Mouse (Mus musculus): Measurements from ENCODE around the gene Plekhg5. TPM values are rescaled to one million over a fixed set of nuclear protein-coding genes. Genes with fewer than 3 reads are reported as not detected.
A peak's percentile ranks its signal among the peaks of the same experiment; 100 is the strongest.

The Plekhg5 gene
- polyA plus RNA-seq, 1 experiment from 2014 or later = 8.9 TPM

DNA sequence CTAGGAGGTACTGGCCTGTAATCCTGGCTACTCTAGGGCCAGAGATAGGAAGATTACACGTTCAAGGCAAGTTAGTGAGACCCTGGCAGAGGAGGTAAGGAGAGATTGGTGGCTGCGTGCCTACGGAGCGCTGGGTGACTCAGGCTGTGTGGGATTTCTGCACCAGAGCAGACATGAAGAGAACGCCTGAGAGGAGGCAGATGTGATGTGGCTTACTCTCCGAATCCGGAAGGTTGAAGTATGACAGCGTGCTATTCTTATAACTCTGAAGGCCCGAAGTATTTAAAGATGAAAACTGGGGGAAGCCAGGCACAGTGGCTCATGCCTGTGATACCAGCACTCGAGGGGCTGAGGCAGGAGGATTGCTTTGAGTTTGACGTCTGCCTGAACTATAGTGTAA is 28.2 kb downstream of the Plekhg5 start:
- H3K9ac ChIP-seq (ENCODE audit: low read depth, low read length) = no peak overlapping the region
- H3K4me1 ChIP-seq (replicated peaks; ENCODE audit: control insufficient read depth, insufficient read depth, low read length) = peaks cover 22% of the 10 kb centered on the region

DNA sequence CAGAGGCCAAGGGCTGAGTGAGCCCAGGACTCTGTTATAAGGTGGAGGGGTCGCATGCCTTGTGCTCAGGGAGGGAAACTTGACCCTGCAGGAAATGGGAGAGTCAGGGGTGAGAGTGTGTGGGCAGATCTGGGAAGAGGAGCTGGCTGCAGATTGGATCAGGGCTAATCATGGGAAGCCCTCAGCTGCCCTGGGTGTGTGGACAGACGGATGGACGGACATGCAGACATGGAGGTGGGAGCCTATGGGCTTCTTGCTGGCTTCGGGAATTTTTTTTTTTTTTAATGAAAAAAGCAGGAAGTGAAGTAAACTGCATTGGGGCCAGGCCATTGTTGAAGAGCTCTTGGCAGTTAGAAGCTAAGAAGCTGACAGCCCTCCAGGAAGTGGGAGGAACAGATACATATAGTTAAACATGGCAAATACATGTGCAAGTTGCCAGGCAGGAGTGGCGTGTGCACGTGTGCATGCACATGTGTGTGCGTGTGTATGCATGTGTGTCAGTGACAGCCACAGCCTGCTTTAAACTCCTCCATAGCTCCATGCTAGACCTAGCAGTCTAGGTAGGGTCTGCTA is 28.9 kb downstream of the Plekhg5 start:
- Histone ChIP-seq H3K4me2 (no peak overlapping the region), H3K4me1 (replicated peaks; ENCODE audit: control insufficient read depth, insufficient read depth, low read length) (peaks cover 19% of the 10 kb centered on the region), H3K9ac (ENCODE audit: low read depth, low read length) (no peak overlapping the region), H3K36me3 (ENCODE audit: control insufficient read depth, insufficient read depth, low read length) (peaks cover 10% of the 10 kb centered on the region; the same call in 1 of the 2 replicates), H3K9me3 (ENCODE audit: control insufficient read depth, low read length) (no peaks in the 10 kb centered on the region), H3K4me3 (ENCODE audit: low read depth, low read length) (no peak overlapping the region), H3K27ac (ENCODE audit: low read depth, low read length) (peak overlapping the region; percentile 11; the same call in 1 of the 2 replicates), H3K27me3 (replicated peaks; ENCODE audit: control insufficient read depth, insufficient read depth, low read length) (no peaks in the 10 kb centered on the region)
- DNase-seq (ENCODE audit: low spot score) = no peak
- WGBS = 65% methylated on average over 7 of the region's 7 CpGs
- ATAC-seq (replicated peaks; ENCODE audit: low FRiP score) = no peak

More for the DNA sequence above, 28.2 kb downstream of the Plekhg5 start:
- Histone ChIP-seq H3K4me2 (no peak overlapping the region), H3K27ac (ENCODE audit: low read depth, low read length) (no peak overlapping the region), H3K9me3 (ENCODE audit: control insufficient read depth, low read length) (no peaks in the 10 kb centered on the region), H3K36me3 (ENCODE audit: control insufficient read depth, insufficient read depth, low read length) (peaks cover 10% of the 10 kb centered on the region; the same call in 1 of the 2 replicates), H3K4me3 (ENCODE audit: low read depth, low read length) (no peak overlapping the region), H3K27me3 (replicated peaks; ENCODE audit: control insufficient read depth, insufficient read depth, low read length) (no peaks in the 10 kb centered on the region)
- ATAC-seq (replicated peaks; ENCODE audit: low FRiP score) = no peak
- DNase-seq (ENCODE audit: low spot score) = no peak
- 67% methylated on average over 11 of the region's 11 CpGs for WGBS

DNA sequence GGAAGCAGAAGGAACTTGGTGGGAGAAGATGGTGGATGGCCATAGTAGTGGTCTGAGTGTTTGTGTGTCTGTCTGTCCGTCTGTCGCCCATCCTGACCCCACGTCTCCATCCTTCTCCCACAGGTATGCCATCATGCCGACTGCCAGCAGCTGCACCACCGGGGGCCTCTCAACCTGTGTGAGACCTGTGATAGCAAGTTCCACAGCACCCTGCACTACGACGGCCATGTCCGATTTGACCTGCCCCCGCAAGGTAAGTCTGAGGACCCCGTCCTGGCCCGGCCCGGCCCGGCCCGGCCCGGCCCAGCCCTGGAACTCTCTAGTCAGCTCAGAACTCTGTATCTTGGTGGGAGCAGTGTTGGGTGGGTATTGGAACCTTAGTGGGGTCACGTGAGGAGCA is 29.6 kb downstream of the Plekhg5 start:
- 92% methylated on average over 16 of the region's 16 CpGs for WGBS
- Histone ChIP-seq H3K4me2 (no peak overlapping the region), H3K27me3 (replicated peaks; ENCODE audit: control insufficient read depth, insufficient read depth, low read length) (no peaks in the 10 kb centered on the region), H3K9ac (ENCODE audit: low read depth, low read length) (no peak overlapping the region), H3K27ac (ENCODE audit: low read depth, low read length) (no peak overlapping the region), H3K36me3 (ENCODE audit: control insufficient read depth, insufficient read depth, low read length) (peaks cover 13% of the 10 kb centered on the region; the same call in 1 of the 2 replicates), H3K4me1 (replicated peaks; ENCODE audit: control insufficient read depth, insufficient read depth, low read length) (peaks cover 14% of the 10 kb centered on the region), H3K4me3 (ENCODE audit: low read depth, low read length) (no peak overlapping the region), H3K9me3 (ENCODE audit: control insufficient read depth, low read length) (no peaks in the 10 kb centered on the region)
- DNase-seq (ENCODE audit: low spot score) = no peak
- ATAC-seq (replicated peaks; ENCODE audit: low FRiP score) = no peak

DNA sequence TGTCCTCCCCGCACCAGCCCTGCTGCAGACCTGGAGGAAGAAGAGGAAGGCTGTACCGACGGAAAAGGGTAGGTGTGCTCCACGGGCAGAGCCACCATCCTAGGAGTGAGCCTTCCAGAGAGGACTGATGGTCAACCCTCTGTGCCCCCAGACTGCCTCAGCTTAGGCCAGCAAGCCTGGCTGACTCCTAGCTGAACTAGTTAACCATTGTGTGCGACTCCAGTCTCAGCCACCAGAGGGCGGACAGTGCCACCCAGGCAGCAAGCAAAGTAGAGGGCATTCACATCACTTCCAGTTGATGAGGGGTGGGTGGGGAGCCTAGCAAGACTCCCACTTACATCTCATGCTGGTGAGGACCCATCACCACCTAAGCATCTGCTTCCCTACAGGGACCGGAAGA is 30.7 kb downstream of the Plekhg5 start:
- DNase-seq (ENCODE audit: low spot score) = no peak
- H3K4me3 ChIP-seq (ENCODE audit: low read depth, low read length) = no peak overlapping the region
- no peak overlapping the region for H3K27ac ChIP-seq (ENCODE audit: low read depth, low read length)
- H3K36me3 ChIP-seq (ENCODE audit: control insufficient read depth, insufficient read depth, low read length) = peaks cover 14% of the 10 kb centered on the region; the same call in 1 of the 2 replicates
- H3K4me1 ChIP-seq (replicated peaks; ENCODE audit: control insufficient read depth, insufficient read depth, low read length) = peaks cover 25% of the 10 kb centered on the region
- ATAC-seq (replicated peaks; ENCODE audit: low FRiP score) = no peak
- H3K27me3 ChIP-seq (replicated peaks; ENCODE audit: control insufficient read depth, insufficient read depth, low read length) = no peaks in the 10 kb centered on the region
- no peaks in the 10 kb centered on the region for H3K9me3 ChIP-seq (ENCODE audit: control insufficient read depth, low read length)
- H3K9ac ChIP-seq (ENCODE audit: low read depth, low read length) = no peak overlapping the region
- H3K4me2 ChIP-seq = no peak overlapping the region
- 49% methylated on average over 7 of the region's 7 CpGs for WGBS

DNA sequence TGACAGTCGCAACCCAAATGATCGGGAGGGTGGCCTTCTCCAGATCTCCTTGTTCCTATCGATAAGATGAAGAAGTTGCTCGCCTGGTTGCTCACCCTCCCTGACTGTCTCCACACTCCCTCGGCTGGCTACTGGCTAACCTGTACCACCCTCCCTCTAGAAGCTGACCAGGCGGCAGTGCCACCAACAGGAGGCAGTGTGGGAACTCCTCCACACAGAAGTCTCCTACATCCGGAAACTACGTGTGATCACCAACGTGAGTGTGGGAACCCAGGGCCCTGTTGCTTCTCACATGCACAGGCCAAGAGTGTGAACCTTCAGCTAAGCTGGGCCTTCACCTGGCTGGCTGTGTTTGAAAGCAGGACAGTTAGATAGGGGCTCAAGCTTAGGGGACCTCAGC is 34.4 kb downstream of the Plekhg5 start:
- peak overlapping the region; percentile 79; the same call in 1 of the 2 replicates for H3K27ac ChIP-seq (ENCODE audit: low read depth, low read length)
- H3K9me3 ChIP-seq (ENCODE audit: control insufficient read depth, low read length) = no peaks in the 10 kb centered on the region
- no peaks in the 10 kb centered on the region for H3K27me3 ChIP-seq (replicated peaks; ENCODE audit: control insufficient read depth, insufficient read depth, low read length)
- peaks cover 32% of the 10 kb centered on the region for H3K4me1 ChIP-seq (replicated peaks; ENCODE audit: control insufficient read depth, insufficient read depth, low read length)
- H3K4me3 ChIP-seq (ENCODE audit: low read depth, low read length) = no peak overlapping the region; the same call in 1 of the 2 replicates
- peak overlapping the region; percentile 92 for H3K4me2 ChIP-seq
- no peak overlapping the region for H3K9ac ChIP-seq (ENCODE audit: low read depth, low read length)
- peaks cover 14% of the 10 kb centered on the region; the same call in 1 of the 2 replicates for H3K36me3 ChIP-seq (ENCODE audit: control insufficient read depth, insufficient read depth, low read length)
- 49% methylated on average over 9 of the region's 9 CpGs for WGBS
- no peak for ATAC-seq (replicated peaks; ENCODE audit: low FRiP score)
- no peak for DNase-seq (ENCODE audit: low spot score)

DNA sequence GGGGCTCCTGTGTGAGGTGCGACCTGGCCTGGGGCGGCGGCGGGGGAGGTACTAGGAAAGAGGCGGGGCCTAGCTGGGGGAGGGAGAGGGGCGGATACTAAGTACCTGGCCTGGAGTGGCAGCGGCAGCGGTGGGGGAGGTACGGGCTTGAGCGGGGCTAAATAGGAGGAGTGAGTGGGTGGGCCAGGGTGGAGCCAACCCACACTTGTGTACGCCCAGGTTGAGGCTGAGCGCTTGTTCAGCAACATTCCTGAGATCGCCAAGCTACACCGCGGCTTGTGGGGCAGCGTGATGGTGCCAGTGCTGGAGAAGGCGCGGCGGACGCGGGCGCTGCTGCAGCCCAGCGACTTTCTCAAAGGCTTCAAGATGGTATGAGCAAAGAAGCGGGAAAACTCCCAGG is 35.2 kb downstream of the Plekhg5 start:
- Histone ChIP-seq H3K4me3 (ENCODE audit: low read depth, low read length) (peak overlapping the region; percentile 49), H3K27ac (ENCODE audit: low read depth, low read length) (peak overlapping the region; percentile 79), H3K27me3 (replicated peaks; ENCODE audit: control insufficient read depth, insufficient read depth, low read length) (no peaks in the 10 kb centered on the region), H3K36me3 (ENCODE audit: control insufficient read depth, insufficient read depth, low read length) (peaks cover 9% of the 10 kb centered on the region; the same call in 1 of the 2 replicates), H3K4me1 (replicated peaks; ENCODE audit: control insufficient read depth, insufficient read depth, low read length) (peaks cover 34% of the 10 kb centered on the region), H3K4me2 (peak overlapping the region; percentile 92), H3K9me3 (ENCODE audit: control insufficient read depth, low read length) (no peaks in the 10 kb centered on the region), H3K9ac (ENCODE audit: low read depth, low read length) (peak overlapping the region; percentile 61)
- peak; percentile 76 for DNase-seq (ENCODE audit: low spot score)
- ATAC-seq (replicated peaks; ENCODE audit: low FRiP score) = peak; percentile 81
- WGBS = 22% methylated on average over 24 of the region's 24 CpGs

DNA sequence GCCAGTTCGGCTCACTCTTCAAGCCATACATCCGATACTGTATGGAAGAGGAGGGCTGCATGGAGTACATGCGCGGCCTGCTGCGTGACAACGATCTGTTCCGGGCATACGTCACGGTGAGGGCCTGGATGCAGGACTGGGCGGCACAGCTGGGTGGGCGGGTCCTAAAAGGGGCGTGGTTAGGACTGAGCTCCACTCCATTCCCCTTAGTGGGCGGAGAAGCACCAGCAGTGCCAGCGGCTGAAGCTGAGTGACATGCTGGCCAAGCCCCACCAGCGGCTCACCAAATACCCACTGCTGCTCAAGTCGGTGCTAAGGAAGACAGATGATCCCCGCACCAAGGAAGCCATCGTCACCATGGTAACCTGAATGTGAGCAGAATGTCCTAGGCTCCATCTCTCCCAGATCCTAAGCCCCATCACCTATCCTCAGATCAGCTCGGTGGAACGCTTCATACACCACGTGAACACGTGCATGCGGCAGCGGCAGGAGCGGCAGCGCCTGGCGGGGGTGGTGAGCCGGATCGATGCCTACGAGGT is 35.7 kb downstream of the Plekhg5 start:
- DNase-seq (ENCODE audit: low spot score) (peak; percentile 89), ATAC-seq (replicated peaks; ENCODE audit: low FRiP score) (peak; percentile 89)
- H3K27me3 ChIP-seq (replicated peaks; ENCODE audit: control insufficient read depth, insufficient read depth, low read length) = no peaks in the 10 kb centered on the region
- H3K4me1 ChIP-seq (replicated peaks; ENCODE audit: control insufficient read depth, insufficient read depth, low read length) = peaks cover 34% of the 10 kb centered on the region
- peak overlapping the region; percentile 79 for H3K27ac ChIP-seq (ENCODE audit: low read depth, low read length)
- H3K4me3 ChIP-seq (ENCODE audit: low read depth, low read length) = peak overlapping the region; percentile 49
- WGBS = 21% methylated on average over 30 of the region's 30 CpGs
- H3K9me3 ChIP-seq (ENCODE audit: control insufficient read depth, low read length) = no peaks in the 10 kb centered on the region
- peak overlapping the region; percentile 92 for H3K4me2 ChIP-seq
- peak overlapping the region; percentile 61 for H3K9ac ChIP-seq (ENCODE audit: low read depth, low read length)
- H3K36me3 ChIP-seq (ENCODE audit: control insufficient read depth, insufficient read depth, low read length) = peaks cover 9% of the 10 kb centered on the region; the same call in 1 of the 2 replicates

DNA sequence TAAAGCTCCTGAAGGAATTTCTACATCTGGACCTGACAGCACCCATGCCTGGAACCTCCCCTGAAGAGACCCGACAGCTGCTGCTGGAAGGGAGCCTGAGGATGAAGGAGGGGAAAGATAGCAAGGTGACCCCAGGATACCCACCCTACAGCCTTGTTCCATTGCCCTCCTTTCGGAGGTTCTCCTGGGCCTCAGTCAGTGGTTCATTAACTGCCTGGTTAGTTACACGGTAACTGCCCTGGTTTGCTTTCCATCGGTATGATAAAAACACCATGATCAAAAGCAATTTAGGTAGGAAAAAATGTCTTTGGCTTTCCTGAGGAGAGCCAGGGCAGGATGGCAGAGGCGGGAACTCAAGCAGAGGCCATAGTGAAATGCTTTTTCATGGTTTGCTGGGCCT is 36.4 kb downstream of the Plekhg5 start:
- H3K9ac ChIP-seq (ENCODE audit: low read depth, low read length) = no peak overlapping the region
- 88% methylated on average over 5 of the region's 5 CpGs for WGBS
- peaks cover 8% of the 10 kb centered on the region; the same call in 1 of the 2 replicates for H3K36me3 ChIP-seq (ENCODE audit: control insufficient read depth, insufficient read depth, low read length)

DNA sequence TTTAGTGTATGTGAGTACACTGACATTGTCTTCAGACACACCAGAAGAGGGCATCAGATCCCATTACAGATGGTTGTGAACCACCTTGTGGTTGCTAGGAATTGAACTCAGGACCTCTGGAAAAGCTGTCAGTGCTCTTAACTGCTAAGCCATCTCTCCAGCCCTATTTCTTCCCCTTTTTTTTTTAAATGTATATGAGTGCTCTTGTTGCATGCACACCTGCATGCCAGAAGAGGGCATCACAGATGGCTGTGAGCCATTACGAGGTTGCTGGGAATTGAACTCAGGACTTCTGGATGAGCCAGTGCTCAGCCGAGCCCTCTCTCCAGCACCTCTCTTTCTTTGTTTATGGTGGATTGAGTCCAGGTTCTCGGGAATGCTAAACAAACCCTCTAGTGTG is 37.2 kb downstream of the Plekhg5 start:
- Histone ChIP-seq H3K4me1 (replicated peaks; ENCODE audit: control insufficient read depth, insufficient read depth, low read length) (peaks cover 34% of the 10 kb centered on the region), H3K4me3 (ENCODE audit: low read depth, low read length) (no peak overlapping the region), H3K9me3 (ENCODE audit: control insufficient read depth, low read length) (no peaks in the 10 kb centered on the region), H3K9ac (ENCODE audit: low read depth, low read length) (no peak overlapping the region), H3K4me2 (no peak overlapping the region), H3K27me3 (replicated peaks; ENCODE audit: control insufficient read depth, insufficient read depth, low read length) (peaks cover 9% of the 10 kb centered on the region), H3K27ac (ENCODE audit: low read depth, low read length) (no peak overlapping the region), H3K36me3 (ENCODE audit: control insufficient read depth, insufficient read depth, low read length) (0 out of 2 replicates have a peak, but pooled peaks cover 6% of the 10 kb centered on the region)
- ATAC-seq (replicated peaks; ENCODE audit: low FRiP score) = no peak
- DNase-seq (ENCODE audit: low spot score) = no peak
- 85% methylated on average over 3 of the region's 3 CpGs for WGBS

More for the DNA sequence above, 36.4 kb downstream of the Plekhg5 start:
- Histone ChIP-seq H3K27ac (ENCODE audit: low read depth, low read length) (no peak overlapping the region), H3K4me2 (peak overlapping the region; percentile 92), H3K4me3 (ENCODE audit: low read depth, low read length) (peak overlapping the region; percentile 49), H3K4me1 (replicated peaks; ENCODE audit: control insufficient read depth, insufficient read depth, low read length) (peaks cover 34% of the 10 kb centered on the region), H3K27me3 (replicated peaks; ENCODE audit: control insufficient read depth, insufficient read depth, low read length) (peaks cover 2% of the 10 kb centered on the region; the same call in 1 of the 2 replicates), H3K9me3 (ENCODE audit: control insufficient read depth, low read length) (no peaks in the 10 kb centered on the region)
- DNase-seq (ENCODE audit: low spot score) (no peak), ATAC-seq (replicated peaks; ENCODE audit: low FRiP score) (no peak)

All from liver, embryonic 11.5 days (tissue).